Mouse (Mus musculus): ENCODE data around the gene Prss36. TPM values are rescaled to one million over a fixed set of nuclear protein-coding genes. Genes with fewer than 3 reads are reported as not detected.

Gene Prss36
- polyA plus RNA-seq (2015; fragmentation: Nextera tagmentation; extraction: Ambion mirVana): 14.3 and 14.9 TPM in 2 replicates

- H3K36me3 ChIP-seq (ENCODE audit: control insufficient read depth, insufficient read depth, low read length): no peaks in the 10 kb centered on the region
- no peak within 1 kb of the TSS for H3K4me3 ChIP-seq (ENCODE audit: low read length)
- H3K27me3 ChIP-seq (replicated peaks; ENCODE audit: control insufficient read depth, insufficient read depth, low read length): peaks cover 17% of the 10 kb centered on the region
- ATAC-seq: no peak
- no peaks in the 10 kb centered on the region for H3K9me3 ChIP-seq (ENCODE audit: control insufficient read depth, low read length)
- H3K4me2 ChIP-seq (ENCODE audit: low read length): no peak within 1 kb of the TSS
- no peaks in the 10 kb centered on the region for H3K4me1 ChIP-seq (ENCODE audit: control insufficient read depth, insufficient read depth, low read depth, low read length)
- 81% methylated on average over 6 of the region's 6 CpGs for WGBS
- H3K27ac ChIP-seq (ENCODE audit: low read depth, low read length): no peak within 1 kb of the TSS
- H3K9ac ChIP-seq (ENCODE audit: low read depth, low read length): no peak within 1 kb of the TSS
Measured at GRCm38 (mm10) chr7:127946470-127947023, at the start of gene Prss36. TSS of gene Prss36 (minus strand) at chr7:127946725.

GRCm38 (mm10) chr7:127993341-127993977, 46.9 kb upstream of the Prss36 start, which contains the start of gene Pycard:
TSS of gene Pycard (minus strand) at chr7:127993867.
- Histone ChIP-seq H3K4me3 (ENCODE audit: low read length) (peak within 1 kb of the TSS; percentile 14; the same call in 1 of the 2 replicates), H3K36me3 (ENCODE audit: control insufficient read depth, insufficient read depth, low read length) (peaks cover 7% of the 10 kb centered on the region; the same call in 1 of the 2 replicates), H3K27ac (ENCODE audit: low read depth, low read length) (no peak within 1 kb of the TSS), H3K4me1 (ENCODE audit: control insufficient read depth, insufficient read depth, low read depth, low read length) (no peaks in the 10 kb centered on the region), H3K27me3 (replicated peaks; ENCODE audit: control insufficient read depth, insufficient read depth, low read length) (no peaks in the 10 kb centered on the region), H3K9ac (ENCODE audit: low read depth, low read length) (peak within 1 kb of the TSS; percentile 43; the same call in 1 of the 2 replicates), H3K9me3 (ENCODE audit: control insufficient read depth, low read length) (no peaks in the 10 kb centered on the region), H3K4me2 (ENCODE audit: low read length) (peak within 1 kb of the TSS; percentile 47)
- ATAC-seq: peak; percentile 29; the same call in 1 of the 2 replicates
- WGBS: 23% methylated on average over 18 of the region's 18 CpGs

GRCm38 (mm10) chr7:127992488-127993340, 46.2 kb upstream of the Prss36 start:
- ATAC-seq: peak; percentile 18; the same call in 1 of the 2 replicates
- peak overlapping the region; percentile 47; the same call in 1 of the 2 replicates for H3K4me2 ChIP-seq (ENCODE audit: low read length)
- H3K27me3 ChIP-seq (replicated peaks; ENCODE audit: control insufficient read depth, insufficient read depth, low read length): no peaks in the 10 kb centered on the region
- no peaks in the 10 kb centered on the region for H3K4me1 ChIP-seq (ENCODE audit: control insufficient read depth, insufficient read depth, low read depth, low read length)
- no peaks in the 10 kb centered on the region for H3K9me3 ChIP-seq (ENCODE audit: control insufficient read depth, low read length)
- WGBS: 47% methylated on average over 5 of the region's 5 CpGs
- H3K4me3 ChIP-seq (ENCODE audit: low read length): no peak overlapping the region
- H3K36me3 ChIP-seq (ENCODE audit: control insufficient read depth, insufficient read depth, low read length): peaks cover 7% of the 10 kb centered on the region; the same call in 1 of the 2 replicates
- H3K27ac ChIP-seq (ENCODE audit: low read depth, low read length): no peak overlapping the region
- 0 out of 2 replicates have a peak overlapping the region, but pooled peaks have one; percentile 11 for H3K9ac ChIP-seq (ENCODE audit: low read depth, low read length)

GRCm38 (mm10) chr7:127991643-127992487, 45.3 kb upstream of the Prss36 start:
- no peaks in the 10 kb centered on the region for H3K27me3 ChIP-seq (replicated peaks; ENCODE audit: control insufficient read depth, insufficient read depth, low read length)
- H3K9me3 ChIP-seq (ENCODE audit: control insufficient read depth, low read length): no peaks in the 10 kb centered on the region
- H3K9ac ChIP-seq (ENCODE audit: low read depth, low read length): no peak overlapping the region
- H3K4me1 ChIP-seq (ENCODE audit: control insufficient read depth, insufficient read depth, low read depth, low read length): no peaks in the 10 kb centered on the region
- H3K36me3 ChIP-seq (ENCODE audit: control insufficient read depth, insufficient read depth, low read length): peaks cover 7% of the 10 kb centered on the region; the same call in 1 of the 2 replicates
- H3K4me2 ChIP-seq (ENCODE audit: low read length): no peak overlapping the region
- H3K4me3 ChIP-seq (ENCODE audit: low read length): no peak overlapping the region
- H3K27ac ChIP-seq (ENCODE audit: low read depth, low read length): no peak overlapping the region
- 50% methylated on average over 6 of the region's 6 CpGs for WGBS
- ATAC-seq: peak; percentile 70

- 88% methylated on average over 1 of the region's 1 CpGs for WGBS
Measured at GRCm38 (mm10) chr7:127988904-127989303, 42.4 kb upstream of the Prss36 start.

GRCm38 (mm10) chr7:127980606-127981005, 34.1 kb upstream of the Prss36 start:
- H3K9me3 ChIP-seq (ENCODE audit: control insufficient read depth, low read length): no peaks in the 10 kb centered on the region
- no peak for ATAC-seq
- no peak overlapping the region for H3K27ac ChIP-seq (ENCODE audit: low read depth, low read length)
- WGBS: 94% methylated on average over 3 of the region's 3 CpGs
- no peaks in the 10 kb centered on the region for H3K4me1 ChIP-seq (ENCODE audit: control insufficient read depth, insufficient read depth, low read depth, low read length)
- H3K36me3 ChIP-seq (ENCODE audit: control insufficient read depth, insufficient read depth, low read length): peaks cover 74% of the 10 kb centered on the region
- no peaks in the 10 kb centered on the region for H3K27me3 ChIP-seq (replicated peaks; ENCODE audit: control insufficient read depth, insufficient read depth, low read length)
- no peak overlapping the region; the same call in 1 of the 2 replicates for H3K9ac ChIP-seq (ENCODE audit: low read depth, low read length)
- H3K4me2 ChIP-seq (ENCODE audit: low read length): no peak overlapping the region
- no peak overlapping the region for H3K4me3 ChIP-seq (ENCODE audit: low read length)

More at GRCm38 (mm10) chr7:127988904-127989303, 42.4 kb upstream of the Prss36 start:
- no peaks in the 10 kb centered on the region for H3K4me1 ChIP-seq (ENCODE audit: control insufficient read depth, insufficient read depth, low read depth, low read length)
- no peak overlapping the region for H3K4me3 ChIP-seq (ENCODE audit: low read length)
- ATAC-seq: no peak
- no peak overlapping the region for H3K9ac ChIP-seq (ENCODE audit: low read depth, low read length)
- H3K9me3 ChIP-seq (ENCODE audit: control insufficient read depth, low read length): no peaks in the 10 kb centered on the region
- no peak overlapping the region for H3K4me2 ChIP-seq (ENCODE audit: low read length)
- no peak overlapping the region for H3K27ac ChIP-seq (ENCODE audit: low read depth, low read length)
- no peaks in the 10 kb centered on the region for H3K27me3 ChIP-seq (replicated peaks; ENCODE audit: control insufficient read depth, insufficient read depth, low read length)
- peaks cover 18% of the 10 kb centered on the region for H3K36me3 ChIP-seq (ENCODE audit: control insufficient read depth, insufficient read depth, low read length)

GRCm38 (mm10) chr7:127978856-127979255, 32.3 kb upstream of the Prss36 start:
- Histone ChIP-seq H3K9me3 (ENCODE audit: control insufficient read depth, low read length) (no peaks in the 10 kb centered on the region), H3K36me3 (ENCODE audit: control insufficient read depth, insufficient read depth, low read length) (peaks cover 81% of the 10 kb centered on the region), H3K4me3 (ENCODE audit: low read length) (no peak overlapping the region), H3K27me3 (replicated peaks; ENCODE audit: control insufficient read depth, insufficient read depth, low read length) (no peaks in the 10 kb centered on the region), H3K4me1 (ENCODE audit: control insufficient read depth, insufficient read depth, low read depth, low read length) (no peaks in the 10 kb centered on the region; the same call in 1 of the 2 replicates), H3K9ac (ENCODE audit: low read depth, low read length) (no peak overlapping the region), H3K4me2 (ENCODE audit: low read length) (no peak overlapping the region), H3K27ac (ENCODE audit: low read depth, low read length) (no peak overlapping the region)
- WGBS: 91% methylated on average over 2 of the region's 2 CpGs
- ATAC-seq: no peak

- Histone ChIP-seq H3K36me3 (ENCODE audit: control insufficient read depth, insufficient read depth, low read length) (peaks cover 72% of the 10 kb centered on the region), H3K9ac (ENCODE audit: low read depth, low read length) (no peak overlapping the region), H3K4me3 (ENCODE audit: low read length) (no peak overlapping the region), H3K4me2 (ENCODE audit: low read length) (no peak overlapping the region), H3K27ac (ENCODE audit: low read depth, low read length) (no peak overlapping the region), H3K4me1 (ENCODE audit: control insufficient read depth, insufficient read depth, low read depth, low read length) (peaks cover 6% of the 10 kb centered on the region), H3K9me3 (ENCODE audit: control insufficient read depth, low read length) (no peaks in the 10 kb centered on the region), H3K27me3 (replicated peaks; ENCODE audit: control insufficient read depth, insufficient read depth, low read length) (no peaks in the 10 kb centered on the region)
- 84% methylated on average over 2 of the region's 2 CpGs for WGBS
- ATAC-seq: no peak
Measured at GRCm38 (mm10) chr7:127974413-127974930, 27.9 kb upstream of the Prss36 start.
